Mouse (Mus musculus): ENCODE results near the gene Pes1. TPM values are rescaled to one million over a fixed set of nuclear protein-coding genes. Genes with fewer than 3 reads are reported as not detected.

The Pes1 gene
- polyA plus RNA-seq, 2 experiments from 2014 or later: 45.6 to 74.8 TPM

DNA sequence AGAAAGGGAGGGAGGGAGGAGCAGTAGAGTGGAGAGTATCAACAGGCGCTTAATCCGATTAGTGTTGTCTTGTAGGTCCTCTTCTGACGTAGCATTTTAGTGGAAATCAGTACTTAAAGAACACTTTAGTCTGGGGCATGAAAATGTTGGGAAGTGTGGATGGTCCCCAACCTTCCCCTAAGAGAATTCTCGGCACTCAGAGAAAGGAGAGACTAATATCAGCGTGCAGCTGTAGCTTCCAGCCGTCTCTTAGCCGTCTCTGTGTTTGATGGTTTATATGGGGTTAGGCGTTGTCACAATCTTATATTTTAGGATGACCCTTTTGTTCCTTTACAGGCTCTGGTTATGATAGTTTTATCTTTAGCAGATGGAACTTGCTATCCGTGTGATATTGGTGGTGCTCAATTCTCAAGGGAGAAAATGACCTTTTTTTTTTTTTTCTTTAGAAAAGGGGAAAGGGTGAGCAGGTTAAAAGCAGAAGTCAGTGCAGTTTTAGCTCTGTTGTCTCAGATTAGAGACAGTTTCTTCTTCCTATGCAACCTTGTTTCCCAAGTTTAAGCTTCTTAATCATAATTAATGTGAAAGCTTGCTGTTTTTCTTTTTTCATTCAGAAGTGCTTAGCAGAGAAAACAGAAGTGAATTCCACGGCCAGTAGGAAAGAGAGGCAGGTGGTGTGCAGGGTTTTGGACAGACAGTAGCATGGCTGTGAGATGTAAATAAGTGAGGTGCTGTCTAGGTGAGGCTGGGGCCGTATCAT lies 819 bp downstream of the Pes1 start:
- no peak for ATAC-seq

DNA sequence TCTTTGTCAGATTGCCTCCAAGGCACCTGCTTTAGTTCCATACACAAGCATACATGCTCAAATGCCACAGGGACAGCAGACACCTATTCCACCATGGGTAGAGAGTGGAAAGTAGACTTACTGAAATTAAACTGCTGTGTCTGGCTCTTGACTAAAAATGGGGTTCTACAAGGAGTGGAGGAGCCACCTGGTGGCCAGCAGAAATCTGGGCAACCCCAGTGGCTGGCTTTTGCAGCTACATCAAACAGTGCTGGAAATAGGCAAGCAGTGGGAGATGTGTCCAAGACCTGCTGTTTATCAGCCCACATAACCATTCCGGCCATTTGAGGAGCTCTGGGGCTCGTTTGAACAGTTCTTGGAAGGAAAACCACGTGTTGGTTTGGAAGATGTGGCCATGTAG lies 6.1 kb downstream of the Pes1 start:
- no peak for ATAC-seq

GRCm38 (mm10) chr11:3970361-3970760 lies 6.6 kb downstream of the Pes1 start:
- ATAC-seq: no peak

- ATAC-seq: no peak
Measured at GRCm38 (mm10) chr11:3973081-3973480, 9.3 kb downstream of the Pes1 start.

DNA sequence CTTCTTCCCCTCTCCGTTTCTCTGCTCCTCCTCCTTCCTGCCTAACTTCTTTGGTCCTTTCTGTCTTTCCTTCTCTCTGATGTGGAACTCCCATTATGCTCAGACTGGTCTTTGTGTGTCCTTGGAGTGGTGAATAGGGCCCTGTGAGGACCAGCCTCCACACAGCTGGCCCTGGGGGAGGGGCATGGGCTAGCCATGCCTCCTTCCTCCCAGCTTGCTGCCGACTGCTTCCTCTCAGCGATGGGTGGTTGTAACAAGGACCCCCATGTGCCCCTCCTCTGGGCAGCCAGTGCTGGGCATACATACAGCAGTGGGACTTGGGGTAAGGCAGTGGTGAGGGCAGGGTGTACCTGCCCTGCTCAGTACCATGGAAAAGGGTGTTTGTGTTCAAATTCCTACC lies 10.5 kb downstream of the Pes1 start:
- ATAC-seq: no peak

DNA sequence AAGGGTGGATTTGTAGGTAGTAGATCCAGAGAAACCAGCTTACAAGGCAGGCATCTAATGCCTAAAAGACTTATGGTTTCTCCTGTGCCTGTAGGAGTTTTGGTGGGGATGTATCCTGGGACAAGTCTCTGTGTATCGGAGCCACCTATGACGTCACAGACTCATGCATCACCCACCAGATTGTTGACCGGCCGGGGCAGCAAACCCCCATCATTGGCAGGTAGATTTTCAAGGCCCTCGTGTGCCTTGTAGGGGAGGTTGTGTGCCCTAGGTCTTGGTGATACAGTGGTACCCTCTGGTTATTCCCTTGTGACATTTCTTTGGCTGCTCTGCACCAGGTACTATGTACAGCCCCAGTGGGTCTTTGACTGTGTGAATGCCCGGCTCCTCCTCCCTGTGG lies 12.9 kb downstream of the Pes1 start, which contains the start of gene 4930556J24Rik:
Gene 4930556J24Rik (minus strand): TSS at position 101 of the 400 bp plus-strand sequence.
- ATAC-seq: no peak

DNA sequence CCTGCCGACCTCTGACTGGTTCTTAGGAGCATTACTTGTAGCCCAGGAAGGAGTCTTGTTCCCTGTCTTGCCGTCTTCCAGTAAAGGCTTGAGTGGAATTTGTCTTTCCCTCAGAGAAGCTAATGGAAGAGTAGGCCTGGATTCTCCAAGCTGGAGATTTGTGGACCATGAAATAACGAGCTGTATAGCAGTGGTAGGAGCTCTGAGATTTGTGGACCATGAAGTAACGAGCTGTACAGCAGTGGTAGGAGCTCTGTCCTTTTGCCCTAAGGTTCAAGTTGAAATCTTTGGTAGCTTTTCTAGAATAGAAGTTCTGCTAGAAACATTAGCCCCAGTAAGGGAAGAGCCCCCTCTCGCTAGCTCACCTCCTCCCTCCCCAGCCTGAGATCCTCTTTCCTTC lies 14.6 kb downstream of the Pes1 start:
- no peak for ATAC-seq

- ATAC-seq: no peak
Measured at GRCm38 (mm10) chr11:3981536-3981935, 17.8 kb downstream of the Pes1 start.

DNA sequence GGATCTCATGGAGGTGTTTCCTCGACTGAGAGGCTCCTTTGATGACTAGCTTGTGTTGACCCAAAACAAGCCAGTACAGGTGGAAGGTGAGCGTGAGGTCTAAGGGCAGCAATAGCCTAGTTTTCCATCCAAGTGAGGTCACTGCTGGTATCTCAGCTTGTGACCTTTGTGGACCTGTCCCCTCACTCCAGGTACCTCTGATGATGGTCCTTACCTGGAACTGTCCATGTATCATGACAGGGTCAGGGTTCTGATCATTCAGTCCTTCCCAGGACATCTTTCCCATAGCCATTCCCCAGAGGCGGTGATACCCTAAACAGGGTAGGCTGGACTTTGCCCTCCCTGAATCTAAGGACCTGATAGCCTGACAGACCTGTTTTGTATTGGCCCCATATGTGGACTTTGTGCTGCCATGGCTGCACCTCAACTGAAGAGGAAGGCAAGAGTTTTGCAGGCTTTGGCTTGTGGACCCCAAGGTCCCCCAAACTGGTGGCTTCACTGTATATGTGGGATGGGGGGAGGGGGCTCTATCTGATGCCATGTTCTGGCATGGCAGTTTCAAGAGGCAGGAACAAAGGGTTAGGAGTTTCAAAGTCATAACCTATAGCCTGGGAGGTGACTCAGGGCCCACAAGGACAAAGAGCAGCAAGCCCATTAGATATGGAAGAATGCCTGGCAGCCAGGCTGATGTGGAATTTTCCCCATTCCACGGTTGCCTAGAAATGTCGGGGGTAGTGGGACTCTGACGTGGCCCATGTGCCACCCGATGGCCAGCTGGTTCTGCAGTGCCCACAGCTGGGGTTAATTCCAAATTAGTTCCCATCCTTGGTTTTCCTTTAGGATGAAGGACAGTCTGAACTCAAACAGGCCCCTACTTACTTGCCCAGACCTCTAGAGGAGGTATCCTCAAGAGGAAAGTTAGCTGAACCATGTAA lies 18.8 kb downstream of the Pes1 start:
- ATAC-seq: no peak

GRCm38 (mm10) chr11:3983291-3983862 lies 19.6 kb downstream of the Pes1 start, which contains the start of gene Gal3st1:
Gene Gal3st1, plus strand, starts transcription at chr11:3983636.
- ATAC-seq: no peak

DNA sequence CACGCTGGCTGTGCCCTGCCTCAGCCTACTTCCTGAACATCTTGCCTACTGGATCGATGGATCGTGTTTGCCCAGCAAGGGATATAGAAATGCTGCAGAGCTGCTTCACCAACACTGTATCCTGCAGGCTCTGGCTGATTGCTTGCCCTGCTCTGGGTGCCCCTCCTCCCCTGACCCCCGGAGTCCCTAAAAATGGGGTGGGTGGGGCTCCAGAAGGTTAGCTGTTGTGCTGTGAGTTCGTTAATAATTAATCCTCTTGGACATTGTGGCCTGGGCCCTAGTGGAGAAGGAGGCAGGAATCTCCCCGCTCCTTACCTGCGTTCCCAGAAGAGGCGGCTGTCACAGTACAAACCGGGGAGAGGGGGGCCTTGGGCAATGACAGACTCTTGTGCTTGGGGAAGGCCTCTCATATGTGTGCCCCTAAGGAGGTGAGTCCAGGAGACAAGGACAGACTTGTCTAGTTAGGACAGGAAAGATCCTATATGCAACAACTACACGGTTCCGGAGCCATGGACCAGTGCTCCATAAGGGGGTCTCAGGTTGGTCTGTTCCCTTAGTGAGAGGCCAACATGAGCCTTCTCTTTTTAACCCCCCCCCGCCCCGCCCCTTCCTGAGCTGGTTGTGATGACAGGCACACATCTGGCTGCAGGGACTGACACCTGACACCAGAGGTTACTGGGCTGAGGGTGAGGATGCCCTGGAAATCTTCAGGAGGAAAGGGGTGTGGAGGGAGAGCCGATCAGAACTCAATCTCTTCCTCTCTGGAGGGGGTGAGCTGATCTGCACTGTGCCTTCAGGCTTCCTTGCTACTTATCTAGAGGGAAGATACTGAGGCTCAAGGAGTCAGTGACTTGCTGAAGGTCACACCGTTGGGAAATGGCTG lies 20.3 kb downstream of the Pes1 start:
- ATAC-seq: no peak

DNA sequence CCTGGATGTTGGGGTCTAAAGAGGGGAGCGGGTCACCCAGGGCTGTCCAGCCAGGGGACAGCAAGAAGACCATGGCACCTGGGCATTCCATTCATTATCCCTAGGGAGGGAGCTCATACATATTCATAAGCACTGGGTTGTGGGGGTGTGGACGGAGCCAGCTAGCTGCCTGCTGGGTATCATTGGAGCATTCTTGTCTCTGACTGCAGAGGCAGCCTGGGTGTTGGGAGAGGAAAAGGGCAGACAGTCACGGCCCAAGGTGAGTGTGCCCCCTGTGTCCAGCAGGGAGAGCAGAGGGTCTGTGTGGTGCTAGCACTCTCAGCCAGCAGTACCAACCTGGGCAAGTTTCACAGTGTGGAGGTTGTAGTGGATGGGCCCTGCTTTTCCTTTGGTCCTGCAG lies 26.0 kb downstream of the Pes1 start:
- no peak for ATAC-seq

DNA sequence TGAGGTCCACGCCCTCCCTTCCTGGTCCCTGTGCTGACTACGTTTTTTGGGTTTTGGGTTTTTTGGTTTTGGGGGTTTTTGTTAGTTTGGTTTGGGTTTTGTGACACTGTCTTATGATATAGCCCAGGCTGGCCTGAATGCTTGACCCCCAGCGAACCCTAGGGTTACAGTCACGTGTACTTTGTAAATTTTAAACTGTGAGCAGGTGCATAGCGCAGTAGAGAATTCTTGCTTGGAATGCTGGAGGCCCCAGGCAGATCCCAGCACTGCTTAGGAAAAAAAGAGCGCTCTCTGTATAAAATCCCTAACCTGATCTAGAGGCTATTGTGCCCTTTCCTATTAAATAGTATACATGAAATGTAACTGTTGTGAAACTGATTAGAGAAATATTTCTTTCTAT lies 29.4 kb downstream of the Pes1 start:
- no peak for ATAC-seq

DNA sequence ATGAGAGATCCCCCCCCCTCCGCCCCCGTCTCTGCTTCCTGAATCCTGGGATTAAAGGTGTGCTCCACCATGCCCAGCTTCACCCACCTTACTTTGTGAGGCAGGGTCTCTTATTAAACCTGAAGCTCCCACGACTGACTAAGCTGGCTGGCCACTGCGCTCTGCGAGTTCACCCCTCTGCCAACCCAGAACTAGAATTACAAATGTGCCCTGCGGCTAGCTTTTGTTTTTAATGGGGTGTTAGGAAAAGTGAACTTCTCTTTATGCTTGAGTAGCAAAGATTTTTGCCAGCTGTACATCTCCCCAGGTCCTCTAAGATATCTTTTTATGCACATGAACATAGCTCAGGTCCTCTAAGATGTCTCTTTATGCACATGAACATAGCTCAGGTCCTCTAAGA lies 30.1 kb downstream of the Pes1 start:
- no peak for ATAC-seq

DNA sequence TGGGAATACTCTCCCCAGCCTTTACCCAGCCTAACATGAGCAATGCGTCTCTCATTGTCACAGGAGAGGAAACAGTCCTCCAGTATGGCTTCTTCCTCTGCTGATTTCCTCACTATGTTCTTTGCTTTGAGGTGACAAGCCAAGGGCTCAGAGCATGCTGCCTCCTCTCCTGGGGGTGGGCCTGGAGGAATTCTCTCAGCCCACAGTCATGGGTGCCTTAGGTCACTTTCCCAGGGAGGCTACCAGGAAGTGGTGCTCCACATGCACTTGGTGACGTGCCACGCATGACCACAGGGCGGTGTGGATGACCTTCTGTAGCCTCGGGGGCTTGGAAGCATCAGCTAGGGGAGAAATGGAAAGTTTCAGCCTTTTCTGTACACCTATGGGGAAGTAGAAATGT lies 31.7 kb downstream of the Pes1 start:
- no peak for ATAC-seq

- no peak for ATAC-seq
Measured at GRCm38 (mm10) chr11:3996840-3997239, 33.1 kb downstream of the Pes1 start.

- no peak for ATAC-seq
Measured at GRCm38 (mm10) chr11:3997978-3998720, 34.4 kb downstream of the Pes1 start.

- no peak for ATAC-seq
Measured at GRCm38 (mm10) chr11:3999547-3999946, 35.8 kb downstream of the Pes1 start.

- no peak for ATAC-seq
Measured at GRCm38 (mm10) chr11:4001603-4002002, 37.8 kb downstream of the Pes1 start.

DNA sequence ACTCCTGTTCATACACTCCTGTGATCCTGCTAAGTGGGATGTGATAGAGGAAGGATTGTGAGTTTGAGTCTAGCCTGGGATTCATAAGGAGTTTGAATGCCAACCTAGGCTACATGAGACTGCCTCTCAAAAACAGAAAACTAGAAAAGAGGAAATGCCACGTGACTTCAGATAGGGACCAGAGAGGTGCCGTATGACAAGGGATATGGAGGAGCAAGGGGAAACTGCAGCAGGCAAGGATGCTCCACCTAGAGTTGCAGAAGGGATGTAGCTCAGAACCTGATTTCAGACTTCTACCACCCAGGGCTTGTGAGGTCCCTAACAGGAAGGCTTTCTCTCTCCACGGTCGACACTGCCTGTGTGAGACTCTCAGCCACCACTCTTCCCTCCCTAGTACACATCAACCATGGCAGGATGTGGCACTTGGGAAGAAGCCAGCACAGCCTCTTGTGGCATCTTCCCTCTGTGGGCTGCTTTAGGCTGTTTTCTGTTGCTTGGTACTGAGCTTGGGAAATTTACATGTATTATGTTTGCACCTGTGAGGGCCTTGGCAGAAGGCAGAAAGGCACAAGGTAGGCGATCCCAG lies 41.5 kb downstream of the Pes1 start:
- no peak for ATAC-seq

DNA sequence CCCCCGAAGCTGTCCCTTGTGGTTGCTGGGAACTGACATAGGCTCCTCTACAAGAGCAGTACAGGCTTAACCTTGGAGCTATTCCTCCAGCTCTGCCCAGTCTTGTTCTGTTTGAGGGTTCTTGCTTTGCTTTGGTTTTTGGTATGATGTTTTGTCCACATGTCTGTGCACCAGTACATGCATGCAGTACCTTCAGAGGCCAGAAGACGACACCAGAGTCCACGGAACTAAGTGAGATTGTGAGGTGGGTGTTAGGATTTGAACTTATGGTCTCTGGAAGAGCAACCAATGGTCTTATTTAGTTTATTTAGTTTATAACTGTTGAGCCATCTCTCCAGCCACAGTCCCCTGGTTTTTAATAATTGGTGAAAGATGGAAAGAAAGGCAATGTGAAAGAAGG lies 42.7 kb downstream of the Pes1 start:
- no peak for ATAC-seq
